Mouse (Mus musculus) lung, postnatal 4 days (tissue): ENCODE results near the gene Cyp2d10.

Experiments
- DNase-seq, 2 experiments: peaks; one replicate each; pipeline ENCODE4 v3.0.0; 2021

Gene Cyp2d10

DNA sequence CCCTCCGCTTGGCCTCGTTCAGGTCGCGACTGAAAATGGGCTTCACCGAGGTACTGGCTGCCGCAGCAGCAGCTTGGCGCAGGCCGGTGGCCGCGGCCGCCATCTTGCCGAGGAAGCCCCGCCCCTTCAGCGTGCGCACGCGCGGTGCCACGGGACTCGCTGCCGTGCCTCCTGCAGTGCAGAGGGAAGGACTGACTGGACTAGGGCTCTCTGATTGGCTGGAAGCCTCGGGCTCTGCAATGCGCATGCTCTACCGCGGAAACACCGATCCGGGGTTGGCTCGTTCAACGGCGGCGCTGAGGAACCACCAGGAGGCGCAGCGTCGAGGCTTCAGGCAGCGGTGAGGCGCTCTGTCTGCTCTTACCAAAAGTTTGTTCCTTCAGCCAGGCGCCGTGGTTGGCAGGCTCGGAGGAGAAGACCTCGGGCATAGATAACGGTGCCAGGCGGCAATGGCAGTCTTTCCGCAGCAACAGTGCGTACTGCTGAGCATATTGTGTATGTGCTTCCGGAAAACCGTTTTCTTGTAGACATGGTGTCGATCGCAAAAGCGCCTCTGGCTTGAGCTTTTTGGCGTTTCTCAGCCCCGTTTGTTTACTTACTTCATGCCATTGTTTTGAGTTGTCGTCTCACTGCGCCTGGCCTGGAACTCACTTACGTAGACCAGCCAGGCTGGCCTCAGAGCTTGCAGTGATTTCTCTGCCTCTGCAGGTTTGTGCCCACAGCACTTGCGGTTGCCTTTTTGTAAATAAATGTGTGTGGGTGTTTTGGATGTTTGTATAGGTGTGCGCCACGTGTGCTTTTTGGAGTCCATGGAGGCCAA lies 52.7 kb downstream of the Cyp2d10 start, which contains the start of gene Ndufa6:
Gene Ndufa6 (minus strand): TSS at position 197 of the 820 bp plus-strand sequence.
- DNase-seq: peak; percentile 98

DNA sequence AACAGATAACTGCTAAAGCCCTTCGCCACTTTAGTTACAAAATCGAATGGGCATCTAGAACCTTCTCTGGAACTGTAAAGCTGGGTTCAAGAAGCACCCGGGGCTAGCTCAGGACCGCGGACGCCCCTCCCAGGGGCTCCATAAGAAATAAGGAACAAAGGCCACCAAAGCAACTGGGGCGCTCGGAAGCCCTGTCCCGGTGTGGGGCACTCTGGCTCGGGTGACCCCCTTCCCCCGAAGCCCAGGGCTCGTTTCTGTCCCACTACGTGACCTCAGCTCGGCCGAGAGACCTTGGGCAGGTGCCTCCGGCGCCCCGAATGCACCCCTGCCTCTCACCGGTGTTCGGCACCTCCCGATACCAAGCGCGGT lies 53.3 kb downstream of the Cyp2d10 start:
- DNase-seq: no peak

DNA sequence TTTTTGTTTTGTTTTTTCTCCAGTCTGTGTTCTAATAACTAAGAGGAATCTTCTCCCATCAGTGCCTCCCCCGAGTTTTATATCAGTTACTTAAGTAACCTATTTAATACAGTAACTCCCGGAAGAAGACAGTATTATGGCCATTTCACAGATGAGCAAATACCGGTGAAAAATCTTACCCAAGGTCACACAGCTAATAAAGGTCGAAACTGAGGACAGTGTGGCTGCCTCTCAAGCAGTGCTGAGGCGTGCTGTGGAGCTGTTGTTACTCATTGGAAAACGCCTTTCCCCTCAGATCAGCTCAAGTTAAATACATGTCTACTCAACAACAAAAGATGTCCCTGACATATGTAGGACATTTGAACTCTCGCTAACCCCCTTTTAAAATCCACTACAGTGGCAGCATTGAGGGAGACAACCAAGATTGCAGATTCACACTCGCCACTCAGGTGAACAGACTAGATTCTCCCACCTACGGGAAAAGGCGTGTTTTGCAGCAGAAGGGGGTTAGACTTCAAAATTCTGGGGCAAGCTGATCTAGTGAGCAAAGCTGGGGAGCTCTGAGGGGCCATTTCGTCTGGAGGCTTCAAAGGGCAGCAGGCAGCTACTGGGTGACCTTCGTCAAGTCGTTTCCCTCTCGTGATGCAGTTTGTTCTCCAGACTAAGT lies 53.8 kb downstream of the Cyp2d10 start:
- no peak for DNase-seq
